Mouse (Mus musculus) forebrain, embryonic 15.5 days (tissue): Measurements from ENCODE around the gene Gbf1. TPM values are rescaled to one million over a fixed set of nuclear protein-coding genes. Genes with fewer than 3 reads are reported as not detected.
A peak's percentile ranks its signal among the peaks of the same experiment; 100 is the strongest.

Experiments used
- ATAC-seq: fragments of 200-750 bp; cut with Nextera tagmentation; replicated peaks from 2 replicates; pipeline ENCODE4 v1.8.0; 2017; ENCODE audit warnings: mild to moderate bottlenecking, moderate TSS enrichment, moderate library complexity
- H3K27ac ChIP-seq: fragments of 300-500 bp; sonication (generic); replicated peaks from 2 replicates; pipeline ENCODE4 v1.5.1; 2015; ENCODE audit warnings: mild to moderate bottlenecking, inconsistent platforms
- H3K27me3 ChIP-seq: fragments of 300-500 bp; sonication (generic); 2 replicates; pipeline ENCODE4 v1.6.1; 2015; ENCODE audit warnings: inconsistent platforms
- H3K36me3 ChIP-seq: fragments of 300-500 bp; sonication (generic); 2 replicates; pipeline ENCODE4 v1.6.1; 2015; ENCODE audit warnings: mild to moderate bottlenecking, inconsistent platforms
- H3K4me1 ChIP-seq: fragments of 300-500 bp; sonication (generic); 2 replicates; pipeline ENCODE4 v1.6.1; 2015; ENCODE audit warnings: inconsistent platforms
- H3K4me2 ChIP-seq: fragments of 300-500 bp; sonication (generic); replicated peaks from 2 replicates; pipeline ENCODE4 v1.6.1; 2015; ENCODE audit warnings: mild to moderate bottlenecking, inconsistent platforms
- H3K4me3 ChIP-seq: fragments of 300-500 bp; sonication (generic); 2 replicates; pipeline ENCODE4 v1.5.1; 2015; ENCODE audit warnings: mild to moderate bottlenecking, inconsistent platforms
- H3K9ac ChIP-seq: fragments of 300-500 bp; sonication (generic); replicated peaks from 2 replicates; pipeline ENCODE4 v1.6.1; 2015; ENCODE audit warnings: mild to moderate bottlenecking, inconsistent platforms
- H3K9me3 ChIP-seq: fragments of 300-500 bp; sonication (generic); 2 replicates; pipeline ENCODE4 v1.6.1; 2016; ENCODE audit warnings: inconsistent platforms
- WGBS: fragments of 180-500 bp; shearing (Covaris S2); methylation state at CpG from one replicate; pipeline ENCODE4 v1.1.7; 2015; ENCODE audit warnings: mixed read lengths; 5-methylcytosine and 5-hydroxymethylcytosine counted together
- polyA plus RNA-seq: library from polyadenylated mRNA; unstranded; fragments of >200 nt; fragmentation: Nextera tagmentation; extraction: Ambion mirVana; gene quantifications from 2 replicates; pipeline ENCODE4 v1.2.1, GENCODE M21; 2015

The Gbf1 gene
- polyA plus RNA-seq, 1 experiment from 2014 or later, result 71.3 TPM

- Histone ChIP-seq H3K9me3 (no peaks in the 10 kb centered on the region), H3K4me2 (peak overlapping the region; percentile 20), H3K27me3 (peaks cover 43% of the 10 kb centered on the region), H3K36me3 (no peaks in the 10 kb centered on the region), H3K9ac (no peak overlapping the region), H3K4me3 (no peak overlapping the region), H3K27ac (peak overlapping the region; percentile 59), H3K4me1 (peaks cover 92% of the 10 kb centered on the region)
- peak; percentile 23; the same call in 1 of the 2 replicates for ATAC-seq
- WGBS, result 23% methylated on average over 6 of the region's 6 CpGs
These were observed 169.0 kb downstream of the Gbf1 start for GRCm38 (mm10) chr19:46321101-46321943.

GRCm38 (mm10) chr19:46322144-46322995 lies 170.1 kb downstream of the Gbf1 start:
- H3K9ac ChIP-seq, result no peak overlapping the region
- peak overlapping the region; percentile 20; the same call in 1 of the 2 replicates for H3K4me2 ChIP-seq
- H3K27me3 ChIP-seq, result peaks cover 33% of the 10 kb centered on the region; the same call in 1 of the 2 replicates

GRCm38 (mm10) chr19:46322996-46323572 lies 170.8 kb downstream of the Gbf1 start:
- Histone ChIP-seq H3K27me3 (peaks cover 25% of the 10 kb centered on the region; the same call in 1 of the 2 replicates), H3K4me3 (no peak overlapping the region), H3K36me3 (no peaks in the 10 kb centered on the region), H3K9ac (no peak overlapping the region), H3K27ac (peak overlapping the region; percentile 59; the same call in 1 of the 2 replicates), H3K9me3 (no peaks in the 10 kb centered on the region), H3K4me1 (peaks cover 90% of the 10 kb centered on the region), H3K4me2 (0 out of 2 replicates have a peak overlapping the region, but pooled peaks have one; percentile 20)
- 76% methylated on average over 13 of the region's 13 CpGs for WGBS
- ATAC-seq, result no peak

More at GRCm38 (mm10) chr19:46322144-46322995, 170.1 kb downstream of the Gbf1 start:
- ATAC-seq, result no peak
- Histone ChIP-seq H3K27ac (peak overlapping the region; percentile 59), H3K9me3 (no peaks in the 10 kb centered on the region), H3K4me3 (no peak overlapping the region), H3K36me3 (no peaks in the 10 kb centered on the region), H3K4me1 (peaks cover 89% of the 10 kb centered on the region)
- WGBS, result 55% methylated on average over 11 of the region's 11 CpGs

- Histone ChIP-seq H3K4me2 (0 out of 2 replicates have a peak overlapping the region, but pooled peaks have one; percentile 4), H3K27me3 (peaks cover 22% of the 10 kb centered on the region; the same call in 1 of the 2 replicates), H3K9me3 (no peaks in the 10 kb centered on the region), H3K9ac (no peak overlapping the region), H3K4me3 (no peak overlapping the region), H3K27ac (no peak overlapping the region), H3K4me1 (peaks cover 84% of the 10 kb centered on the region), H3K36me3 (no peaks in the 10 kb centered on the region)
- 67% methylated on average over 5 of the region's 5 CpGs for WGBS
- no peak for ATAC-seq
These were observed 171.4 kb downstream of the Gbf1 start for GRCm38 (mm10) chr19:46323716-46324115.

- no peak overlapping the region for H3K27ac ChIP-seq
- H3K27me3 ChIP-seq, result peaks cover 19% of the 10 kb centered on the region; the same call in 1 of the 2 replicates
- H3K9ac ChIP-seq, result peak overlapping the region; percentile 3; the same call in 1 of the 2 replicates
- WGBS, result 72% methylated on average over 11 of the region's 11 CpGs
- H3K4me2 ChIP-seq, result peak overlapping the region; percentile 99; the same call in 1 of the 2 replicates
- no peak overlapping the region for H3K4me3 ChIP-seq
- no peak for ATAC-seq
- peaks cover 84% of the 10 kb centered on the region for H3K4me1 ChIP-seq
- no peaks in the 10 kb centered on the region for H3K36me3 ChIP-seq
- no peaks in the 10 kb centered on the region for H3K9me3 ChIP-seq
These were observed 172.1 kb downstream of the Gbf1 start for GRCm38 (mm10) chr19:46324366-46324765.

- no peak overlapping the region for H3K27ac ChIP-seq
- 79% methylated on average over 5 of the region's 5 CpGs for WGBS
These were observed 172.6 kb downstream of the Gbf1 start for GRCm38 (mm10) chr19:46324918-46325317.

GRCm38 (mm10) chr19:46326019-46326755 lies 173.9 kb downstream of the Gbf1 start:
- ATAC-seq, result no peak
- Histone ChIP-seq H3K4me3 (peak overlapping the region; percentile 71), H3K9me3 (no peaks in the 10 kb centered on the region), H3K4me2 (peak overlapping the region; percentile 99), H3K36me3 (peaks cover 13% of the 10 kb centered on the region; the same call in 1 of the 2 replicates), H3K27me3 (0 out of 2 replicates have a peak, but pooled peaks cover 6% of the 10 kb centered on the region), H3K27ac (peak overlapping the region; percentile 99), H3K4me1 (peaks cover 82% of the 10 kb centered on the region), H3K9ac (peak overlapping the region; percentile 56)
- WGBS, result 2% methylated on average over 29 of the region's 29 CpGs

More at GRCm38 (mm10) chr19:46324918-46325317, 172.6 kb downstream of the Gbf1 start:
- H3K27me3 ChIP-seq, result peaks cover 13% of the 10 kb centered on the region; the same call in 1 of the 2 replicates
- H3K9me3 ChIP-seq, result no peaks in the 10 kb centered on the region
- H3K4me3 ChIP-seq, result peak overlapping the region; percentile 71; the same call in 1 of the 2 replicates
- H3K9ac ChIP-seq, result 0 out of 2 replicates have a peak overlapping the region, but pooled peaks have one; percentile 3
- no peak for ATAC-seq
- H3K4me2 ChIP-seq, result peak overlapping the region; percentile 99
- H3K4me1 ChIP-seq, result peaks cover 84% of the 10 kb centered on the region
- 0 out of 2 replicates have a peak, but pooled peaks cover 1% of the 10 kb centered on the region for H3K36me3 ChIP-seq

- peaks cover 75% of the 10 kb centered on the region for H3K4me1 ChIP-seq
- under 1% methylated on average over 35 of the region's 35 CpGs for WGBS
- peak within 1 kb of the TSS; percentile 71 for H3K4me3 ChIP-seq
- no peaks in the 10 kb centered on the region for H3K9me3 ChIP-seq
- peak within 1 kb of the TSS; percentile 99 for H3K4me2 ChIP-seq
- ATAC-seq, result 0 out of 2 replicates have a peak, but pooled peaks have one; percentile 3
- H3K27ac ChIP-seq, result peak within 1 kb of the TSS; percentile 99
- H3K27me3 ChIP-seq, result 0 out of 2 replicates have a peak, but pooled peaks cover 6% of the 10 kb centered on the region
- peaks cover 18% of the 10 kb centered on the region; the same call in 1 of the 2 replicates for H3K36me3 ChIP-seq
- peak within 1 kb of the TSS; percentile 66 for H3K9ac ChIP-seq
These were observed 174.5 kb downstream of the Gbf1 start, which contains the start of gene Psd for GRCm38 (mm10) chr19:46326756-46327305. Psd (minus strand) TSS chr19:46327156.

GRCm38 (mm10) chr19:46327531-46328064 lies 175.3 kb downstream of the Gbf1 start:
- H3K27ac ChIP-seq, result peak overlapping the region; percentile 99
- H3K27me3 ChIP-seq, result 0 out of 2 replicates have a peak, but pooled peaks cover 6% of the 10 kb centered on the region
- WGBS, result 33% methylated on average over 14 of the region's 14 CpGs
- no peak for ATAC-seq
- H3K9me3 ChIP-seq, result no peaks in the 10 kb centered on the region
- peaks cover 70% of the 10 kb centered on the region for H3K4me1 ChIP-seq
- peak overlapping the region; percentile 71 for H3K4me3 ChIP-seq
- H3K4me2 ChIP-seq, result peak overlapping the region; percentile 99
- H3K36me3 ChIP-seq, result peaks cover 18% of the 10 kb centered on the region; the same call in 1 of the 2 replicates
- peak overlapping the region; percentile 66 for H3K9ac ChIP-seq
